Mouse (Mus musculus) ovary, postnatal 36 days (tissue): ENCODE measurements around the gene Luc7l3.
"Not testable (repeated sequence)": the region's sequence is repeated elsewhere in the genome, so short reads cannot be mapped to it uniquely, and the experiment has no call there.

Source experiments
- DNase-seq: peaks from one replicate; pipeline ENCODE4 v3.0.0; 2022; ENCODE audit warnings: low spot score, mixed read lengths

Luc7l3 gene

DNA sequence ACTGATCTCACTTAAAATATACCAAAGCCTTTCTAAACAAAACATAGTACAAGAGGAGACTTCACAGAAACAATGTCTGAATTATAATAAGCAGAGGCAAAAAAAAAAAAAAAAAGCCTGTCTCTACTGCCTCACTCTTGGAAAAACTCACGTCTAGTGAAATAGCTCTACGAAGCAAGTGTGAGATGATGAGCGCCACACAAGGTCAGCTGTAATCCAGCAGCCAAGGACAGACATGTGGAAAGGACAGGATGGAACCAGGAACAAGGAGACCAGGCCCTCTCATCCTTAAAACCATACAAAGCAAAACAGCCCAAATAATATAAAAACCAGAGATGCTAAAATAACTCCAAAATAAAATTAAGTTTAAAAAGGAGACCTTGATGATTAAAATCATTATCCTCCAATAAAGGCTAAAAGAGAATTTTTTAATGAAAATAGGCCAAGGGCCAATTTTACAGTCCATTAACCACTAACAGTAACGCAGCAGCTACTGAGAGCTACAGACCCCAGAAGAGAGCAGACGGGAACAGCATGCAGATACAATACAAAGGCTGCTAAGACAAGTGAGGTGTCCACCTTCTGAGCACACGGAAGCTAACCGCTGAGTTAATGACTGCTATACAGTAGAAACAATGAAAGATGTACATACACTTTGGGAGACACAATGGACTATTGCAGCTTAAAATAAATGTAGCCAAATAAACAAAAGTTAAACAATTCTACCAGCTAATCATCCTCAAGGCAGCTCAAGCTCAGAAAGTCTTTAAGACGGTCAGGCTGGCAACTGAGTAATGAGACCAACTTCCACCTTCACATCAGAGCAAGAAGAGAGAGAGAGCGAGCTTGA lies 26.6 kb downstream of the Luc7l3 start:
- no peak for DNase-seq

DNA sequence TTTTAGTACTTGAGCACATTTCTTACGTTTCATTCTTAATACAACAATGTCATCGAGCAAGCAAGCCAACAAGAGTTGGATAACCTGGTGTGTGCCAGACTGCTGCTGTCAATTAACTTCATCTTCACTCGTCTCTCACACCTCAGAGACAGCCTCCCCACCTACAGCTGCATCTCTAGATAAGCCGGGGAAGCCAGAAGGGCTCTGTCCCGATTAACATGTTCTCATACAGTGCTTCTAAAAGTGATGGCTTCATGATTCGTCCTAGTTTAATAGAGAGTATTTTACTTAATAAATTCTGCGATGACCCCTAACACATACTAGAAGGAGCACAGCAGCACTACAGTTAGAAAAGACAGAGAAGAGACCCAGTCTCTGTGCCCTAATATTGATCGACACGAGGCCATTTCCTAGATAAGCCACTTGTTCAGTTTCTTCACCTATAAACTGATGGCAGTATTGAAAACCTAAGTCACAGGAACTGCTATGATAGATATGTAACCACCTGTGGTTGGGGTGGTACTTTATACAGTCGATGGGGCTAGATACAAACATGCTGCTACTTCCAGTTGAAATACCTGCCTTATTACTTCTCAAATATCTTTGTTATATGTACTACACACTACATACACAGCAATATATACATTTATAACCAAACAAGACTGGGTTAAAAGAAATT lies 31.6 kb downstream of the Luc7l3 start:
- no peak for DNase-seq

DNA sequence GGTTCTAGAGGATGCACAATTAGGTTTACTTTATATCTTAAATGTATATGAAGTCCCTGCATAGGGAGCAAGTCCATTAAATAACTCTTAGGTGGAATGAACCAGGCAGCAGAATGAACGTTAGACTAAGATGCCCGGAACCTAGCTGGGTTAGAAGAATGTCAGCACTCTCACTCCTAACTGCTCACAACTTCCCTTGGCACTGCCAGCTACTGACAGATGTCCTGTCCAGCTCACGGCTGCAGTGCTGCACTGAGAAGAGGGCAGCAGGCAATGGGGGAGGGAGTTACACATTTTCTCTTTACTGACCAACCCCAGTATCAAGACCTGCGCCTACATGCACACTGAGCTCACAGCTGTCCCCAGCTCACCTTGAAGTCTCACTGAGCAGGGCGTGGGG lies 34.7 kb downstream of the Luc7l3 start:
- no peak for DNase-seq

DNA sequence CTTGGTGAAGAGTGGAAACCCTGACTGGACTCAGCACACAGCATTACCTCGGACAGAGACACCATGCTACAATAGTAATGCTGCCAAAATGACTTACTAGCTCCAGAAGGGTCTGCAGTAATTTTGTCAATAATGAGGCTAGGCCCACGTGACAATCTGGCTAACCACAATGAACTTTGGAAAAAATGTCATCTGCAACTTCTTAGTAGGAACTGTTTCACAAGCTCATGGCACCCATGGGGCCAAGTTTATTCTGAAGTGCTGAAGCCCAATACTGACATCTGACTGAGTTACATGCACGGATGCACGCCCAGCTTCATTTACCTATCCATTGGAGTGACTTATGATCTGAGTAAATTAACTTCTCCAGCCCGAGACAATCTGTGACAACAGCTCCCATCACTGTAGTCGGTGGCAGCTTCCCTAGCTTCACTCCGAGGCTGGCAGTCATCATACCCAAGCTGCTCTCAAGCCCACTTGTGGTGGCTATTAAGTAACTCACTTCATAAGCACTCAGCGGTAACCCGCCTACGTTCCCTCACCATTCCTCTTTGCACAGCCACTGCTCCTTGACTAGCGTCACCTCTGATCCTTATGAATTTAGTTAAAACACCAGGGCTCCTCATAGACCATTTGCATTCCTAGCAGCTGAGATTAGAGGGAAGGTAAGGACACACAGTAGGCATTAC lies 35.8 kb downstream of the Luc7l3 start:
- no peak for DNase-seq

DNA sequence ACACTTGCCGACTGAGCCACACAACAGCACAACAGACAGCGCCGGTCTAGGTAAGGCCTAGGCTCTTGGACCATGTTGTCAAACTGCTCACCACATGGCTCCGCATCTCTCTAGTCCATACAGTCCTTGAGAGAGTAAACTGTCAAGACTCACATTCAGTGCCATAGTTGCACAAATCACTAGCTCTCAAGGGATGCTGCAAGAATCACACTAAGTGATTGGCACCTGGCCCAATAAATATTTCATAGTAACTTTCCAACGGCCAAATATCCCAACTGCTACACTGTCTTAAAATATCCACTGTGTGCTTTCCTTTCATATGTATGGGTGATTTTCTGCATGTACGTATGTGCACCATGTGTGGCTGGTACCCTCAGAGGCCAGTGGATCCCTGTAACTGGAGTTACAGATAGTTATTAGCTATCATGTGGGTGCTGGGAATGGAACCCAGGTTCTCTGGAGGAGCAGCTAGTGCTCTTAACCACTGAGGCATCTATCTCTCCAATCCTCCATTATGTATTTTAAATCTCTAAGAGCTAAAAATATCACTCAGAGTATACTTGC lies 38.2 kb downstream of the Luc7l3 start:
- no peak for DNase-seq

DNA sequence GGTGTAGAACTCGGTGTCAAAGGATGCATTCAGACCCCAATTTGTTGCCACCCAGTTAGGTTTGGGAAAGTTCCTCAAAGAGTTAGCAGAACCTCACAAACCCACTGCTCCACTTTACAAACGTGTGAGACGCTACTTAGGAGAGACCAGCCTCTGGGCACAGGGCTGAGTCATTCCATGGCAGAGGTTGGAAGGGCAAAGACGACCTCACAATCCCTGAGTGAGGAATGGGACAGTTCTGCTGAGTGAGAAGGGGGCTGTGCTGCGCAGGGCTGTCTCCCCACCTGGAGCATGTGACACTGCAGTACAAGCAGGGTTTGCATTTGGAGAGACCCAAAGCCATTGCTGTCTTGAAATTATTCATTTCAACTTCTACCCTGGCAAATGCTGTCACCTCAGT lies 39.5 kb downstream of the Luc7l3 start:
- no peak for DNase-seq

DNA sequence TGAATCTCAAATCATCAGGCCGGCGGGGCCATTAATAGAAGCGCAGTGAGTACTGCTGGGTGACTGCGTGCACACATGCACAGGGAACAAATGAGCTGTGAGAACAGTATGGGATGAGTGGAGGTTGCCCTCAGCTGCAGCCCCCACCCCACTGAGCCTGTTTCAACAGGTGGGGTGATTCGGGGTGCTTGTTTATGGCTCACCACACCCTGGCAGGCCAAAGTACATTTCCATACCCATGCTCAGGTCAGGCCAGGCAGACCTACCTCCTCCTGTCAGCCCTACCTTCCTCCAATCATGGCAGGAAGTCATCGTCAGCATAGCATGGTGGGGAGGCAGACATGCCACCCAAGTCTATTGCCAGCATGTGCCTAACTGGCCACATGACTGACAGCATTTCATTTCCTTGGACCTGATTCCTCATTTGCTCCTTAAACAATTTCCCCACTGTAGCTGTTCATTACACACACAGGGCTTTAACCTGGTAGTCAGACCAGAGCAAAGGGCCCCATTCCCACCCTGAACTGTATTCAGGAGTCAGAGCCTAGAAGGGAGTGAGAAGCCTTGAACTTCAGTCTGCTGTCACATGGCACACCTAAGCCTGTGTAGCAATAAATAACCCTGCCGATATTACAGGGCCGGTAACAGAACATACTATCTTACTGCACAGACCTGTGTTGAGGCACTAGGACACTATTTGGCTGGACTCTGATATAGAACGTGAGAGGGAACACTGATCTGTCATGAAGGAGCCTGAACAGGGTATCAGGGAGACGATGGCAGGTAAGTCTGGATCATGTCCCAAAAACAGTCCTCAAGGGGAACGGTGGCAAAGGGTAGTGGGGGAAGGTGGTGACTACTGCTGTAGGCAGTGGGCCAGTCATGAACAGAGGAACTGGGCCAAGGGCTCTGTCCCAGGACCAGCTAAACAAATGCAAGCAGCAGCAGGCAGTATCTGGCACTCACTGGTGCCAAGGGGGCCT lies 40.3 kb downstream of the Luc7l3 start, which contains the start of gene Gm21885:
Gm21885 (plus strand) TSS at position 675 of the 983 bp plus-strand sequence.
- DNase-seq: no peak

DNA sequence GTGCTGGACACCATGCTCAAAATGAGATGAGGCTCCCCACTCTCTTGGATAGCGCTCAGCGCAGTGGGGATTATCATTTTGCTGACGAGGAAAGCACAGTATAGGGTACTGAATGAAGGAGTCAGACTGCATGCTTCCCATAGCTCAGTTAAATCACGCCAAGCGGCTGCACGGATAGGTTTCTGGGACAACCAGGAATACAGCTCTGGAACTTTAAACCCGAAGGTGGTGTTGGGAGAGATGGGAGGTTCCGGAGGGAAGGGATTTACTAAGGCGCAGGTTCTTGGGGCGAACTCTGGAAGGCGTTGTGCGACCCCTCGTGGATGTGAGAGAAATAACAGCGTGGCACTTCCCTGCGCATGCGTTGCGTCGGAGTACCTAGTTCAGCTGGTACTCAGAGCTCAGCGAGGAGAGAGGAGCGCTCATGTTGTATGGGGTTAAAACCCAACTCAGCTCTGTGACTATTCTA lies 44.9 kb downstream of the Luc7l3 start:
- peak; percentile 87 for DNase-seq

DNA sequence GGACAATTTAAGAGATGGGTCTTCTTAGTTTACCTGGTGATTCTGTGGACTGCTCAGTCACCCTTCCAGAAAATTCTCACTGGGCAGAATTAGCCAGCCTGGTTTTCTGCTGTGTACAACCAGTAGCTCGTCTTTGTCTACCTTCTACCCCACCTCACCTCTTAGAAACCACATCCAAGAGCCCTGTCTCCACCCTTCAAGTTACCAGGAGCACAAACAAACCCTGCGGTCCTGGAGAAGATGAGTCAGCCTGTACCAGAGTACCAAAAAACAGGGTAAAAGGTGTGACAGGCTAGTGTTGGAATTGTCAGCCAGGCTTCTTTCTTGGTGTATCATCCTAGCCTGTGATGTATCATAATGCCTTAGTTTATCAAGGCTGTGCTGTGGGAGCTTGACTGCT lies 46.1 kb downstream of the Luc7l3 start:
- DNase-seq: no peak

DNA sequence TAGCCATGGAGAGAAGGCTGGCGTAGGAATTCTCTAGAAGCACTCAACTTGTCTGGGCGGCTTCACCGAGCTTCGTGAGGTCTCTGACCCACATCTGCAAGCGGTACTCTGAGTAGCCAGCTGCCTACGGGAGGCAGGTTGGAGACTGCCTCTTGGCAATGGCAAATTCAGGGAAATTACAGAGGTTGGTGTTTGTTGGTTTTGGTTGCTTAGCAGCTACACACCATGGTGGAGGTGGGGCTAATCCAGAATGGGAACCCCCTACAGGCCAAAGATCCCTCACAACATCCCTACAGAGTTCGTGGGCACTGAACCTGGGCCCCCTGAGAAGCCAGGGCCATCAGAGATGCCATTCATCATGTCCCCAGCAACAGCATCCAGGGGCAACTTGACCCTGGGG lies 46.6 kb downstream of the Luc7l3 start:
- no peak for DNase-seq

DNA sequence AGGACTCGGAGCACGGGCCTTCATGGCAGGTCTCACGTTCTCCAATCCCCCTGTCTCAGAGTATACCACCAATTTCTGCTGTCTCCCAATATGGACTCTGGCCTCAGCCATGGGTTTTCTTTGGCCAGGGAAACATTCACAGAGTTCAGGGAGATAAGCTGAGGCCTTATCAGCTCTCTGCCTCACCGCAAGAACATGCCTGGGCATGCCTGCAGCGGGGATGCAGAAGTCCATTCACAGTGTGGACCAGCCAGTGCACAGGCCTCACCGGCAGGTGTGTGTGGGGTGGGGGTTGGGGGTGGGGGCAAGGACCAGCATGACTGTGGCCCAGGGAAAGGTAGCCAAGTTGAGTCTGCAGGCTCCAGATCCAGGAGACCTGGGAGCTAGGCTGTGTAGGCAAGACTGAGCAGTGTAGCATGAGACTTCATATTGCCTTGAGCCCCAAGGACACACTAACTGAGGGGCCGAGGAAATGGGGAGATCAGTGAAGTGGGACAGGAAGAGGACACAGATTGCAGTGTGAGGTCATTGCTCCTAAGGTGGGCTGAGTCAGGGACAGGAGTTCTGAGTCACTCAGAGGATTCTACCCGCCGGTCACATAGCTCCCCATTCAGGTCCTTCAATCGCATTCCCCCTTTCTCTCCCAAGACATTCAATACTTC lies 47.5 kb downstream of the Luc7l3 start:
- DNase-seq: peak; percentile 22

DNA sequence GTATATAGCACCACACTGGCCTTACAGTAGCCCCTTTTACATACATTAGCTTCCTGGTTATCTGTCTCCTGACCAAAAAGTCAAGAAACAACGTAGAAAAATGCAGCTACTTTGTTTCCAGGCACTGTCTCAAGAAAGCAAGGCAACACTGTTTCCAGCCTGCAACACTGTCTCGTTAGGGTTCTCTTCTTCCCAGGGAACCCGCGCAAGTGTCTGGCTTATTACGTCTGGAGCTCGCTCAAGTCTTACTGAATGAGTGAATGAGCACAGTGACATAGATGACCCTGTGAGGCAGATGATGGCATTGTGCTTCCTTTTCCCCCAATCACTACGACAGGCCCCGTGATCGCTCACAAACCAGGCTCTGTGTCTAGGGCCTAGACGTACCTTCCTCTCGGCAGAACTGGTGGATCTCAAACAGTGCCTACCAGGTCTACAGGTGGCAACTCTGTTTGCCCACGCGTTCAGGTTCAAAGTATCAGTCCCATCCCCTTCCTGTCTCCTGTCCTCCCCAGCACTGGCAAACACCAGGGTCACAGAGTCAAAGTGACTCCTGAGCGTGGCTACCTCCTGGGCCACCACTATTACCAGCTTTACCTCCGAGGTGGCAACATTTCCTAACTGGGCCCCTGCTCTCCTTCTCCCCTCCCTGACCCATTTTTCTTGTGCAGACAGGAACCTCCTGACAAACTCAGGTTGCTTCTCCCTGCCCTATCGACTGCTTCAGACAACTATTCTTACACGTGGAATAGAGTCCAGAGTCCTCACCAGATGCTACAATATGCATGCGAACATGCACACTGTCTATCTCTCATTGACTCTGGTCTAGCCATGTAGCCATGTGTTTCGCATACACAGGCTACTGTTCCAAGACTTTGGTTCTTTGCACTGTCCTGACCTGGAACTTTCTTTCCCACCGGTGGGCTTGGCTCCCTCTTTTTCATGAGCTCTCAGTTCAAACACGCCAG lies 48.5 kb downstream of the Luc7l3 start:
- no peak for DNase-seq

DNA sequence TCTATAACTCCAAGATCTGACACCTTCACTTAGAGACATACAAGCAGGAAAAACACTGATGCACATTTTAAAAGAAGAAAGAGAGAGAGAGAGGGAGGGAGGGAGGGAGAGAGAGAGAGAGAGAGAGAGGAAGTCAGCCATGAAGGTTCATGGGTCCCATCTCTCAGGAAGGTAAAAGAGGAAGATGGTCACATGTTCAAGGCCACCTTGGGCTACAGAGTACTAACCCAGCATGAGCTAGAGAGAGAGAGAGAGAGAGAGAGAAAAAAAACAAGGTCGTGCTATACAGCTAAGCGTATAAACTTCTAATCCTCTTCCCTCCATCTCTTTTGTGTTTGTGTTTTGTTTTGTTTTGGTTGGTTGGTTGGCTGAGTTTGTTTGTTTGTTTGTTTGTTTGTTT lies 50.8 kb downstream of the Luc7l3 start:
- no peak for DNase-seq

DNA sequence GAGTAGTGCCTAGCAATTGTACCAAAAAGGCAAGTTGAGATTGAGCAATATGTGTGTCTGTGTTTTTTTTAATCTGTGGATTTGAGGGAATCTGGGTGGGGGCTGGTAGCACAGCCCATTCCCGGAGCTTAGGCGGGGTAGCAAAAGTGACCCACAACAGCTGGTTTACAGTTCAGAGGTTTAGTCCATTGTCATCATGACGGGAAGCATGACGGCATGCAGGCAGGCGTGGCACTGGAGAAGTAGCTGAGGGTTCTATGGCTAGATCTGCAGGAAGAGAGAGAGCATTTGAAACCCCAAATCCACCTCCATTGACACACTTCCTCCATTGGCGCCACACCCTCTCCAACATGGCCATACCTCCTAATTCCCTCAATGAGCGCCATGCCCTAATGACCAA lies 51.9 kb downstream of the Luc7l3 start:
- no peak for DNase-seq

DNA sequence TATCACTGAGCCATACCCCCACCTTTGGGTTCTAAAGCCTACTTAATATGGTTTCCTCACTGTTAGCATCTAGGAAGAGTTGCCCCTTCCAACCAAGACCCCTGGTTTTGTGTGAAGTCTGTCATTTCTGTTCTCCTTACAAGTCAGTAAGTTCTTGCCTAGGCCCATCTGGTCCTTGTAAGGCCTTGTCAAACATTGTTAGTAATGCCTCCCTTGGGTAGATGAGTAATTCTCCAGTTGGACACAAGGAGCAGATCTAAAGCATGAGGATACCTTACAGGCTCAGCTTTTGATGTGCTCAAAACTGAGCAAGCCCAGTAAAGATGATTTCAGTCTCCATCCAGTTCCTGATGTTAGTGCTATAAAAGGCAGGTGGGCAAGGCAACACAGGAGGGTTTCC lies 53.0 kb downstream of the Luc7l3 start:
- no peak for DNase-seq

DNA sequence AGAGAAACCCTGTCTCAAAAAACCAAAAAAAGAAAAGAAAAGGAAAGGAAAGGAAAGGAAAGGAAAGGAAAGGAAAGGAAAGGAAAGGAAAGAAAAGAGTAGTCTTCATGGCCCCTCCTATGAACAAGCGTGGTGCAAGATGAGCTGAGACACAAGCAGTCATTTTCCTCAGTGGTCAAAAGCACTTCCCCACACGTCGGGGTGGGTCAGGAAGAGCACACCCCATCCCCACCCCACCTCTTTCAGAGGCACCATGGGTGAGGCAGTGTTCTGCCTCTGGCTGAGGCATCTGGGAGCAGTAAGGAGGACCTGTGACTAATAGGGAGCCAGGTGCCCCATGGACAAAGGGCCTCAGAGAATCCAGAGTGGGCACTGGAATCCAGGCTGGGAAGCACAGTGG lies 55.6 kb downstream of the Luc7l3 start:
- not testable (repeated sequence) for DNase-seq

DNA sequence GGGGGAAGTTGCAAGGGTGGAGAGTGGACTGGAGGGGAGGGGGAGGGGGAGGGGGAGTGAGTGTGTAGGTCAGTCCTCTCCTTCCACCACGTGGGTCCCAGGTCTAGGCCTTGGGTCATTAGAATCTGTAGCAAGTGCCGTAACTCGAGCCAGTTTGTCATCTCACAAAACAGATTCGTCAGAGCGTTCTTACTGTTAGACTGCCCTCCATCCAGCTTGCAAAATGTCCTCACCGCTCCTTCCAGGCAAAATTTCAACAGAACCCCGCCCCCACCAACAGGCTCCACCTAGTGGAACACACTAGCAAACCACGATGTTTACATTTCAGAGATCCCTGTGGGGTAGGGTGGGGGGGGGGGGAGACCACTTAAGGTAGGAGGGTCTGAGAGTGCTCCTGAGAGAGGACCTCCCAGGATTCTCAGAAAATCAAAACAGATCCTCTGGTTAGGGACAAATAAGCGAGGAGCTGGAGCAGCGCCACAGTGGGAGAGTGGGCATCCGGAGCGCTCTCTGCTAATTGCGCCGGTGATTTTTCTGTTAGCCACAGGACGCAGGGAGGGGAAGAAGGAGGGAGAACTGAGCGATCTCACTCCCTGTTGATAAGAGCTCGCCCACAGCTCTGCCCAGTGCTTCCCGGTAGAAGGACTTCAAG lies 56.5 kb downstream of the Luc7l3 start:
- peak; percentile 59 for DNase-seq

DNA sequence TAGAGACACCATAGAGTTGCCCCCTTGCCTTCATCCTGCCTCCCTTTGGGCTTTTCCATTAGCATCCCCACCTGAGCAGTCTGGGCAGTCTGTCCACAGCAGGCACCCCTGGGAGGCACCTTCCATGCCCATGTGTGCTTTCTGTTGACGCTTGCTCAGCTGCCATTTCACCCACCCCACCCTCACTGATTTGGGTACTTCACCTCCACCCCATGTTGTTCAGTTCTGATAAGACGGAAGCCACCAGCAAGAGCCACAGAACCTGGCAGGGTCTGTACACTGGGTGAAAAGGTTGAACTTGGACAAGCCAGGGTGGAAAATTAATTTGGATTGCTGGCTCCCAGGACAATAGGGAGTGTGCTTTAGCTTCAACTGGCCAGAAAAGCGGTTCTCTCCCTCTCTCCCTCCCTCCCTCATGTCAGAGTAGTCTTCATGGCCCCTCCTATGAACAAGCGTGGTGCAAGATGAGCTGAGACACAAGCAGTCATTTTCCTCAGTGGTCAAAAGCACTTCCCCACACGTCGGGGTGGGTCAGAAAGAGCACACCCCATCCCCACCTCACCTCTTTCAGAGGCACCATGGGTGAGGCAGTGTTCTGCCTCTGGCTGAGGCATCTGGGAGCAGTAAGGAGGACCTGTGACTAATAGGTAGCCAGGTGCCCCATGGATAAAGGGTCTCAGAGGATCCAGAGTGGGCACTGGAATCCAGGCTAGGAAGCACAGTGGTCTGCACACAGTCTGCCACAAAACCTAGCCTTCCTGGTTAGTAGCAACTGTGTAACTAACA lies 60.0 kb downstream of the Luc7l3 start:
- no peak for DNase-seq
